Mouse (Mus musculus): ENCODE data around the gene Gsdma2. TPM values are rescaled to one million over a fixed set of nuclear protein-coding genes. Genes with fewer than 3 reads are reported as not detected.
A peak's percentile ranks its signal among the peaks of the same experiment; 100 is the strongest.
"Not testable (repeated sequence)": the region's sequence is repeated elsewhere in the genome, so short reads cannot be mapped to it uniquely, and the experiment has no call there.

The Gsdma2 gene
- polyA plus RNA-seq, 1 experiment from 2014 or later: not detected

DNA sequence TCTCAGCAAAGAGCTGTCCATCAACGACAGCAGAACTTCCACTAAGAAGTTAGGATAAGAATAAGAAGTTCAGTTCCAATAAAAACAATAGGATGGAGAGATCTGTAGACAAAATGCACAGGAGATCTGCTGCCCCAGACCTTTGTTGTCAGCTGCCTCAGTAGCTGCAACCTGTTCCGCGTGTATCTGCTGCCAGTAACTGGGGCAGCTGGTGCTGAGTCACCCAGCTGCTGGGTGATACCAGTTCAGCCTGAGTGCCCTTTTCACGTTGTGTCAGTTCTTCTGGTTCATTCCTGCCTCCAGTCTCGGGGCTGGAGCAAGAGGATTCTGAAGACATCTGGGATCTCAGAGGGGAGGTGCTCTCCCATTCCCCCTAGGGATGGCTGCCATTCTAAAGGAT is 25.3 kb downstream of the Gsdma2 start:
- ATAC-seq (ENCODE audit: insufficient number of reproducible peaks, insufficient read depth, low FRiP score, low read depth): no peak
- Histone ChIP-seq H3K4me1 (ENCODE audit: control insufficient read depth, insufficient read depth, low read length) (no peaks in the 10 kb centered on the region), H3K4me2 (replicated peaks; ENCODE audit: low read depth, low read length) (no peak overlapping the region), H3K27me3 (ENCODE audit: control insufficient read depth, insufficient read depth, low read length) (no peaks in the 10 kb centered on the region), H3K36me3 (ENCODE audit: control insufficient read depth, insufficient read depth, low read length) (no peaks in the 10 kb centered on the region), H3K9ac (replicated peaks; ENCODE audit: low read depth, low read length) (no peak overlapping the region), H3K9me3 (ENCODE audit: control insufficient read depth, low read depth, low read length) (no peaks in the 10 kb centered on the region), H3K27ac (ENCODE audit: low read length) (no peak overlapping the region), H3K4me3 (ENCODE audit: low read depth, low read length) (no peak overlapping the region)
- WGBS: 44% methylated on average over 5 of the region's 5 CpGs

GRCm38 (mm10) chr11:98672482-98672881 is 25.9 kb downstream of the Gsdma2 start:
- H3K9ac ChIP-seq (replicated peaks; ENCODE audit: low read depth, low read length): no peak overlapping the region
- no peaks in the 10 kb centered on the region for H3K27me3 ChIP-seq (ENCODE audit: control insufficient read depth, insufficient read depth, low read length)
- no peak overlapping the region for H3K27ac ChIP-seq (ENCODE audit: low read length)
- H3K4me1 ChIP-seq (ENCODE audit: control insufficient read depth, insufficient read depth, low read length): no peaks in the 10 kb centered on the region
- no peaks in the 10 kb centered on the region for H3K9me3 ChIP-seq (ENCODE audit: control insufficient read depth, low read depth, low read length)
- no peak for ATAC-seq (ENCODE audit: insufficient number of reproducible peaks, insufficient read depth, low FRiP score, low read depth)
- 81% methylated on average over 5 of the region's 5 CpGs for WGBS
- no peak overlapping the region for H3K4me3 ChIP-seq (ENCODE audit: low read depth, low read length)
- H3K36me3 ChIP-seq (ENCODE audit: control insufficient read depth, insufficient read depth, low read length): no peaks in the 10 kb centered on the region
- no peak overlapping the region for H3K4me2 ChIP-seq (replicated peaks; ENCODE audit: low read depth, low read length)

DNA sequence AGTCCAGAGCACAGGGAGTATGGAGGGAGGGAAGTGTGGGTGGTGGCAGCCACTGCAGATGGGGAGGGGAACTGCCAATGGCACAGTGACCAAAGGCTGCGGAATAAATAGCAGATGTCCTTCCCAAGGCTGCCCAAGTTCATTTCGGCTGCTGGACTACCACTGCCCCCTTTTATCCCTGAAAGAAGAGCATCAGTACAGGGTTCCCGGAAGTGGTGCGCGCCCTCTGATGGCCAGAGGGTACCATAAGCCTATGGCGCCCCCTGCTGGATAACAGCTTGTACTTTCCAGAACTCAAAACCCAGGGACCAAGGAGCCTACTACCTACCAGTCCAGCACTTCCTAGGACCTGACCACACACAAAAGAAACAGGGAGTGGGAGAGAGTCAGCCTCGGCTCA is 26.6 kb downstream of the Gsdma2 start:
- WGBS: 9% methylated on average over 6 of the region's 7 CpGs
- not testable (repeated sequence) for H3K4me1 ChIP-seq (ENCODE audit: control insufficient read depth, insufficient read depth, low read length); H3K27ac ChIP-seq (ENCODE audit: low read length); H3K9ac ChIP-seq (replicated peaks; ENCODE audit: low read depth, low read length); H3K4me3 ChIP-seq (ENCODE audit: low read depth, low read length); H3K27me3 ChIP-seq (ENCODE audit: control insufficient read depth, insufficient read depth, low read length); H3K36me3 ChIP-seq (ENCODE audit: control insufficient read depth, insufficient read depth, low read length); H3K4me2 ChIP-seq (replicated peaks; ENCODE audit: low read depth, low read length); H3K9me3 ChIP-seq (ENCODE audit: control insufficient read depth, low read depth, low read length)
- 0 out of 2 replicates have a peak, but pooled peaks have one; percentile 44 for ATAC-seq (ENCODE audit: insufficient number of reproducible peaks, insufficient read depth, low FRiP score, low read depth)

DNA sequence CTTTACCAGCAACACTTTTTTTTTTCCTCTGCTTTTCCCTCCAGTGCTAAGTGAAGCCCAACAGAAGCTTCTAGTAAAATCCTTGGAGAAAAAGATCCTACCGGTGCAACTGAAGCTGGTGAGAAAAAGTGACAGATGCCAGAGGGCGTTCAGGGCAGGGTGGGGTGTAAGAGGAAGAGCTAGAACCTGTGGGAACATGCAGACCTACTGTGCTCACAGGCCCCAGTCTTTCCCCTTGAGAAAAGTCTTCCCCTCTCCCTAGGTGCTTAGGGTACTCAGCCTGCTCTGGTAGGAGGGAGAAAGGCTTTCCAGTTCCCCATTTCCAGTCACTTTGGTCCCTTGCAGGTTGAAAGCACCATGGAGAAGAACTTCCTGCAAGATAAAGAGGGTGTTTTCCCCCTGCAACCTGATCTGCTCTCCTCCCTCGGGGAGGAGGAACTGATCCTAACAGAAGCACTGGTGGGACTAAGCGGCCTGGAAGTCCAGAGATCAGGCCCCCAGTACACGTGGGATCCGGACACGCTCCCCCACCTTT is 29.3 kb downstream of the Gsdma2 start:
- Histone ChIP-seq H3K4me3 (ENCODE audit: low read depth, low read length) (no peak overlapping the region), H3K27ac (ENCODE audit: low read length) (no peak overlapping the region), H3K36me3 (ENCODE audit: control insufficient read depth, insufficient read depth, low read length) (no peaks in the 10 kb centered on the region), H3K9me3 (ENCODE audit: control insufficient read depth, low read depth, low read length) (no peaks in the 10 kb centered on the region), H3K9ac (replicated peaks; ENCODE audit: low read depth, low read length) (no peak overlapping the region), H3K4me1 (ENCODE audit: control insufficient read depth, insufficient read depth, low read length) (no peaks in the 10 kb centered on the region), H3K27me3 (ENCODE audit: control insufficient read depth, insufficient read depth, low read length) (no peaks in the 10 kb centered on the region), H3K4me2 (replicated peaks; ENCODE audit: low read depth, low read length) (no peak overlapping the region)
- no peak for ATAC-seq (ENCODE audit: insufficient number of reproducible peaks, insufficient read depth, low FRiP score, low read depth)
- 30% methylated on average over 7 of the region's 7 CpGs for WGBS

DNA sequence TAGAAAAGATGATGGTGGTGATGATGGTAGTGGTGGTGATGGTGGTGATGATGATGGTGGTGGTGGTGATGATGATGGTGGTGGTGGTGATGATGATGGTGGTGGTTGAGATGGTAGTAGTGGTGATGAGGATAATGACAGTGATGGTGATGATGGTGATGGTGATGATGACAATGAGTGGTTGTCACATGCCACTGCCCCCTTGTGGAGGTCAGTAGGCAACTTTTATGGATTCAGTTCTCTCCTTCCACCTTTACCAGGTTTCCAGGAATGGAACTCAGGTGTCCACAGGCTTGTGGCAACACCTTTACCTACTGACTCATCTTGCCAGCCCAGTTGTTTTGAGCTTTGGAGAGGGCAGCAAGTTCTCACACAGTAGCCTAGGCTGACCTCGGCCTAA is 33.5 kb downstream of the Gsdma2 start:
- no peak overlapping the region for H3K4me3 ChIP-seq (ENCODE audit: low read depth, low read length)
- H3K4me1 ChIP-seq (ENCODE audit: control insufficient read depth, insufficient read depth, low read length): no peaks in the 10 kb centered on the region
- H3K9ac ChIP-seq (replicated peaks; ENCODE audit: low read depth, low read length): no peak overlapping the region
- no peaks in the 10 kb centered on the region for H3K27me3 ChIP-seq (ENCODE audit: control insufficient read depth, insufficient read depth, low read length)
- no peaks in the 10 kb centered on the region for H3K9me3 ChIP-seq (ENCODE audit: control insufficient read depth, low read depth, low read length)
- H3K27ac ChIP-seq (ENCODE audit: low read length): no peak overlapping the region
- 100% methylated on average over 1 of the region's 1 CpGs for WGBS
- H3K4me2 ChIP-seq (replicated peaks; ENCODE audit: low read depth, low read length): no peak overlapping the region
- no peak for ATAC-seq (ENCODE audit: insufficient number of reproducible peaks, insufficient read depth, low FRiP score, low read depth)
- 0 out of 2 replicates have a peak, but pooled peaks cover 2% of the 10 kb centered on the region for H3K36me3 ChIP-seq (ENCODE audit: control insufficient read depth, insufficient read depth, low read length)

DNA sequence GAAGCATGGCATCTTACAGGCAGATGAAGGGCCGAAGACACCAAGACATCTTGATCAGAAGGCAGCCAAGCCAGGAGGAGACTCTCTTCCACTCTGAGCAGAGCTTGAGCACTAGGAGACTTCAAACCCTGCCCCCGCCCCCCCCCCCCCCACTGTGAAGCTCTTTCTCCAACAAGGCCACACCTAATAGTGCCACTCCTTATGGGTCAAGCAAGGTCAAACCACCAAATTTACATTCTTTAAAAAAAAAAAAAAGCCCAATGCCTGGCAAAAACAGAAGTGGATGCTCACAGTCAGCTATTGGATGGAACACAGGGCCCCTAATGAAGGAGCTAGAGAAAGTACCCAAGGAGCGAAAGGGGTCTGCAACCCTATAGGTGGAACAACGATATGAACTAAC is 34.0 kb downstream of the Gsdma2 start:
- not testable (repeated sequence) for H3K9ac ChIP-seq (replicated peaks; ENCODE audit: low read depth, low read length); H3K4me2 ChIP-seq (replicated peaks; ENCODE audit: low read depth, low read length); ATAC-seq (ENCODE audit: insufficient number of reproducible peaks, insufficient read depth, low FRiP score, low read depth); H3K4me1 ChIP-seq (ENCODE audit: control insufficient read depth, insufficient read depth, low read length); H3K36me3 ChIP-seq (ENCODE audit: control insufficient read depth, insufficient read depth, low read length); H3K27me3 ChIP-seq (ENCODE audit: control insufficient read depth, insufficient read depth, low read length); H3K4me3 ChIP-seq (ENCODE audit: low read depth, low read length); H3K9me3 ChIP-seq (ENCODE audit: control insufficient read depth, low read depth, low read length); H3K27ac ChIP-seq (ENCODE audit: low read length)
- WGBS: 95% methylated on average over 3 of the region's 4 CpGs

DNA sequence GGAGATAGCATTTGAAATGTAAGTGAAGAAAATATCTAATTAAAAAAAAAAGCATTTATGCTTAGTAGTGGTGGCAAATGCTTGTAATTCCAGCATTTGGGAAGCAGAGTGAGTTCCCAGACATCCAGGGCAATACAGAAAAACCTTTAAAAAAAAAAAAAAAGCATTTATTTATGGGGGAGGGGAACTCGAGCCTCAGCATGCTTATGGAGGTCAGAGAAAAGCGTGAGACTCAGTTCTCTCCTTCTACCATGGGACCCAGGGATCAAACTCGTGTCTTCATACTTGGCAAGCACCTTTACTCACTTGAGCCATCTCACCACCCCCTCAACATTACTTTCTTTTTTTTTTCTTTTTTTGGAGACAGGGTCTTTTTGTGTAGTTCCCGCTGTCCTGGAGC is 34.6 kb downstream of the Gsdma2 start:
- H3K4me2 ChIP-seq (replicated peaks; ENCODE audit: low read depth, low read length): no peak overlapping the region
- no peaks in the 10 kb centered on the region for H3K4me1 ChIP-seq (ENCODE audit: control insufficient read depth, insufficient read depth, low read length)
- no peak for ATAC-seq (ENCODE audit: insufficient number of reproducible peaks, insufficient read depth, low FRiP score, low read depth)
- 82% methylated on average over 4 of the region's 4 CpGs for WGBS
- no peak overlapping the region for H3K4me3 ChIP-seq (ENCODE audit: low read depth, low read length)
- H3K9me3 ChIP-seq (ENCODE audit: control insufficient read depth, low read depth, low read length): no peaks in the 10 kb centered on the region
- H3K27me3 ChIP-seq (ENCODE audit: control insufficient read depth, insufficient read depth, low read length): no peaks in the 10 kb centered on the region
- H3K27ac ChIP-seq (ENCODE audit: low read length): no peak overlapping the region
- H3K9ac ChIP-seq (replicated peaks; ENCODE audit: low read depth, low read length): no peak overlapping the region
- H3K36me3 ChIP-seq (ENCODE audit: control insufficient read depth, insufficient read depth, low read length): peaks cover 11% of the 10 kb centered on the region

GRCm38 (mm10) chr11:98681786-98682745 is 35.5 kb downstream of the Gsdma2 start, which contains the start of gene Psmd3:
TSS of gene Psmd3 (plus strand) at chr11:98682554.
- Histone ChIP-seq H3K4me1 (ENCODE audit: control insufficient read depth, insufficient read depth, low read length) (no peaks in the 10 kb centered on the region), H3K36me3 (ENCODE audit: control insufficient read depth, insufficient read depth, low read length) (peaks cover 20% of the 10 kb centered on the region), H3K4me3 (ENCODE audit: low read depth, low read length) (peak within 1 kb of the TSS; percentile 99), H3K4me2 (replicated peaks; ENCODE audit: low read depth, low read length) (peak within 1 kb of the TSS; percentile 76), H3K27me3 (ENCODE audit: control insufficient read depth, insufficient read depth, low read length) (no peaks in the 10 kb centered on the region), H3K9me3 (ENCODE audit: control insufficient read depth, low read depth, low read length) (no peaks in the 10 kb centered on the region), H3K27ac (ENCODE audit: low read length) (peak within 1 kb of the TSS; percentile 61), H3K9ac (replicated peaks; ENCODE audit: low read depth, low read length) (peak within 1 kb of the TSS; percentile 98)
- peak; percentile 95 for ATAC-seq (ENCODE audit: insufficient number of reproducible peaks, insufficient read depth, low FRiP score, low read depth)
- WGBS: 4% methylated on average over 45 of the region's 45 CpGs

Data from stomach, embryonic 14.5 days (tissue).